Mouse (Mus musculus): ENCODE data around the gene Ano5. TPM values are rescaled to one million over a fixed set of nuclear protein-coding genes. Genes with fewer than 3 reads are reported as not detected.

Gene Ano5
- polyA plus RNA-seq, 1 experiment: not detected

DNA sequence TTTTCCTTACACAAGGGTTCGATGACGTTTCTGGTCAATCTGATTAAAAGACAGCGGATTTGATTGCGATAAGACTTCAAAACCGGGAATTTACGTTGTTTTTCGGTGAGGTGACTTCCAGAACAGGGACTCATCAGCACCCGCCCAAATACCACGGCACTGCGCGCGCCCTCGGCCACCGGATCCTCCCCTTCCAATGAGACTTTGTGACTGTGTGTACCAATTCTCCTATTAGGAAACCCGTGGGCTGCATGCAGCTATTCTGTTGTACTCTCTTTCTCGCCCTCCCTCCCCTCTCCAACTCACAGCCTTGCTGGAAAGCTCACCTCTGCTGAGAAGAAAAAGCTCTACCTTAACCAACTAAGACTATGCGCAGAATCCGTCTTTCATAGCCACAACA is 111.4 kb downstream of the Ano5 start:
- Histone ChIP-seq H3K4me3 (ENCODE audit: control insufficient read depth, insufficient read depth, low read length) (no peak overlapping the region), H3K4me1 (replicated peaks; ENCODE audit: control insufficient read depth, insufficient read depth, low read length) (no peaks in the 10 kb centered on the region), H3K27ac (ENCODE audit: control insufficient read depth, insufficient read depth, low read length) (no peak overlapping the region), H3K36me3 (ENCODE audit: control insufficient read depth, insufficient read depth, low read length) (no peaks in the 10 kb centered on the region), H3K27me3 (ENCODE audit: control insufficient read depth, insufficient read depth, low read length) (no peaks in the 10 kb centered on the region; the same call in 1 of the 2 replicates)
- no peak for DNase-seq
- no peak for TF ChIP-seq CTCF (IDR thresholded peaks at IDR 0.05; ENCODE audit: borderline replicate concordance, control insufficient read depth, extremely low read depth, insufficient read depth, low read length, poor library complexity)
- no peak for TF ChIP-seq POLR2A (IDR thresholded peaks at IDR 0.05; ENCODE audit: control insufficient read depth, extremely low read depth, insufficient read depth, low read length, poor library complexity)
- WGBS: 8% methylated on average over 18 of the region's 18 CpGs

DNA sequence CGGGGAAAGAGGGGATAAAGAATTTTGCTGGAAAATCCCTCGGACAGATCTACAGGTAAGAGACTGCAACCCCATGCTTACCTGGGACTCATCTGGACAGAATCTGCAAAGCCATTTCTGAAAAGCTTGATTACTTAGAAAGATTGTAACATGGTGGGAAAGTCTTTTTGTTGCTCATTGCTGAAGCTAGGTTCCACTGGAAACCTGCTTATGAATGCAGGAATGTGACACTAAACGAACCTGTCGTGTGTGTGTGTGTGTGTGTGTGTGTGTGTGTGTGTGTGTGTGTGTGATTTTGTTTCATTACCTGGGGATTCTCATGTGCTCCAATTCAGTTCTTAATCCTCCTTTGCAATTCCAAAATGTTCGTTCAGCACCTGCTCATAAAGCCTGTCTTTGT is 111.8 kb downstream of the Ano5 start:
- Histone ChIP-seq H3K27ac (ENCODE audit: control insufficient read depth, insufficient read depth, low read length) (no peak overlapping the region), H3K27me3 (ENCODE audit: control insufficient read depth, insufficient read depth, low read length) (no peaks in the 10 kb centered on the region; the same call in 1 of the 2 replicates), H3K36me3 (ENCODE audit: control insufficient read depth, insufficient read depth, low read length) (no peaks in the 10 kb centered on the region), H3K4me3 (ENCODE audit: control insufficient read depth, insufficient read depth, low read length) (no peak overlapping the region), H3K4me1 (replicated peaks; ENCODE audit: control insufficient read depth, insufficient read depth, low read length) (no peaks in the 10 kb centered on the region)
- no peak for DNase-seq
- WGBS: 15% methylated on average over 5 of the region's 5 CpGs
- TF ChIP-seq CTCF (IDR thresholded peaks at IDR 0.05; ENCODE audit: borderline replicate concordance, control insufficient read depth, extremely low read depth, insufficient read depth, low read length, poor library complexity) (no peak), POLR2A (IDR thresholded peaks at IDR 0.05; ENCODE audit: control insufficient read depth, extremely low read depth, insufficient read depth, low read length, poor library complexity) (no peak)

DNA sequence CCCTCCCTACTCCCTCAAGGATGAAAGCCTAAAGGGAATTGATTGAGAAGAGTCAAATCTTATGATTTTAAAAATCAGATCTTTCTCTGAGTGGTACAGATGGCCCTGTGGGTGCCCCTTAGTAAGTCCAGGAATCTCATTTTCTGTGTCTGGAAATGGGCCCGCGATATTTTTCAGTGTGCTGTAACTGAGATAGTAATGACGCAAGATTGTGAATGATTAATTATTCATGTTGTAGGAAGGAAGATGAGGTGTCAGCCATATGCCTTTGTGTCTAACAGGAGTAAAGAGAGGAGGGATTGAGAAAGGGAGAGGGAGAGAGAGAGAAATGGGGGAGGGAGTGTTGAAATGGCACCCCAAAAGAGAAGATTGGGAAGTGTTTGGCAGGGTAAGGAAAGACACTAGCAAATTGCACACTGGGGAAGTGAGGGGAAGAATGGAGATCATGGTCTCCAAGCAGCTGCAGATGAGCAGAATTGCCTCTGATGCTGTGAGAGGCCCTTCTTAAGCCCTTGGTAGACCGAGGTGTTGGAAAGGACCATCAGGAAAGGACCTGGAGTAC is 113.6 kb downstream of the Ano5 start:
- no peak overlapping the region for H3K4me3 ChIP-seq (ENCODE audit: control insufficient read depth, insufficient read depth, low read length)
- H3K27me3 ChIP-seq (ENCODE audit: control insufficient read depth, insufficient read depth, low read length): no peaks in the 10 kb centered on the region; the same call in 1 of the 2 replicates
- 7% methylated on average over 4 of the region's 4 CpGs for WGBS
- TF ChIP-seq CTCF (IDR thresholded peaks at IDR 0.05; ENCODE audit: borderline replicate concordance, control insufficient read depth, extremely low read depth, insufficient read depth, low read length, poor library complexity) (no peak), POLR2A (IDR thresholded peaks at IDR 0.05; ENCODE audit: control insufficient read depth, extremely low read depth, insufficient read depth, low read length, poor library complexity) (no peak)
- no peak overlapping the region for H3K27ac ChIP-seq (ENCODE audit: control insufficient read depth, insufficient read depth, low read length)
- no peaks in the 10 kb centered on the region for H3K36me3 ChIP-seq (ENCODE audit: control insufficient read depth, insufficient read depth, low read length)
- no peak for DNase-seq
- no peaks in the 10 kb centered on the region for H3K4me1 ChIP-seq (replicated peaks; ENCODE audit: control insufficient read depth, insufficient read depth, low read length)

- WGBS: 3% methylated on average over 23 of the region's 23 CpGs
- no peak for DNase-seq
- no peaks in the 10 kb centered on the region; the same call in 1 of the 2 replicates for H3K27me3 ChIP-seq (ENCODE audit: control insufficient read depth, insufficient read depth, low read length)
- H3K36me3 ChIP-seq (ENCODE audit: control insufficient read depth, insufficient read depth, low read length): no peaks in the 10 kb centered on the region
- TF ChIP-seq POLR2A (IDR thresholded peaks at IDR 0.05; ENCODE audit: control insufficient read depth, extremely low read depth, insufficient read depth, low read length, poor library complexity) (no peak), CTCF (IDR thresholded peaks at IDR 0.05; ENCODE audit: borderline replicate concordance, control insufficient read depth, extremely low read depth, insufficient read depth, low read length, poor library complexity) (no peak)
- H3K4me1 ChIP-seq (replicated peaks; ENCODE audit: control insufficient read depth, insufficient read depth, low read length): no peaks in the 10 kb centered on the region
- no peak overlapping the region for H3K4me3 ChIP-seq (ENCODE audit: control insufficient read depth, insufficient read depth, low read length)
- no peak overlapping the region for H3K27ac ChIP-seq (ENCODE audit: control insufficient read depth, insufficient read depth, low read length)
These were observed 114.3 kb downstream of the Ano5 start for GRCm38 (mm10) chr7:51625161-51625560.

- 11% methylated on average over 11 of the region's 11 CpGs for WGBS
- Histone ChIP-seq H3K4me3 (ENCODE audit: control insufficient read depth, insufficient read depth, low read length) (no peak overlapping the region), H3K27ac (ENCODE audit: control insufficient read depth, insufficient read depth, low read length) (no peak overlapping the region), H3K27me3 (ENCODE audit: control insufficient read depth, insufficient read depth, low read length) (no peaks in the 10 kb centered on the region; the same call in 1 of the 2 replicates), H3K4me1 (replicated peaks; ENCODE audit: control insufficient read depth, insufficient read depth, low read length) (no peaks in the 10 kb centered on the region), H3K36me3 (ENCODE audit: control insufficient read depth, insufficient read depth, low read length) (no peaks in the 10 kb centered on the region)
- TF ChIP-seq POLR2A (IDR thresholded peaks at IDR 0.05; ENCODE audit: control insufficient read depth, extremely low read depth, insufficient read depth, low read length, poor library complexity): no peak
- no peak for TF ChIP-seq CTCF (IDR thresholded peaks at IDR 0.05; ENCODE audit: borderline replicate concordance, control insufficient read depth, extremely low read depth, insufficient read depth, low read length, poor library complexity)
- no peak for DNase-seq
These were observed 114.9 kb downstream of the Ano5 start for GRCm38 (mm10) chr7:51625591-51626255.

DNA sequence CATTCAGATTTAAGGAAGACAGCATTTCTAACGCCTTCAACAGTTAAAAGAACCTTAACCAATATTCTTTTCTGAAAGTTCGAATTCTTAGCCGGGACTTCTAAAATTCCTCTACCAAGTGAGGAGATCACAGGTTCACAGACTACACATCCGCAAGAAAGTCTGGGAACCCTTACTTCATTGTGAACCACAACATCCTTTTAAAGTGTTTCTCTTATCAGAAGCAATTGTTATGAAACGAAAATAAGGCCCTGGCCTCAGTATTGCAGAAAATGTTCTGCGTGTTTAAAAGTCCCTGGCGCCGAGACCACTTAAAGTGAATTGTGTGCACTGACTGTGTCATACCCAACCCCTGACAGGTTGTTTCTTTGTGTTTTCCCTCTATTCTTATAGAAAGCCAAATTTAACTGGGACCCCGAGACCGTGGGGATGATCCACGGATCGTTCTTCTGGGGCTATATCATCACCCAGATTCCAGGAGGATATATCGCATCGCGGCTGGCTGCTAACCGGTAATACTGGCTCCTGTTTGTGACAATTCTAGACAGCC is 115.7 kb downstream of the Ano5 start:
- TF ChIP-seq POLR2A (IDR thresholded peaks at IDR 0.05; ENCODE audit: control insufficient read depth, extremely low read depth, insufficient read depth, low read length, poor library complexity) (no peak), CTCF (IDR thresholded peaks at IDR 0.05; ENCODE audit: borderline replicate concordance, control insufficient read depth, extremely low read depth, insufficient read depth, low read length, poor library complexity) (no peak)
- Histone ChIP-seq H3K4me1 (replicated peaks; ENCODE audit: control insufficient read depth, insufficient read depth, low read length) (no peaks in the 10 kb centered on the region), H3K27ac (ENCODE audit: control insufficient read depth, insufficient read depth, low read length) (no peak overlapping the region), H3K36me3 (ENCODE audit: control insufficient read depth, insufficient read depth, low read length) (no peaks in the 10 kb centered on the region), H3K4me3 (ENCODE audit: control insufficient read depth, insufficient read depth, low read length) (no peak overlapping the region), H3K27me3 (ENCODE audit: control insufficient read depth, insufficient read depth, low read length) (no peaks in the 10 kb centered on the region; the same call in 1 of the 2 replicates)
- no peak for DNase-seq
- WGBS: 7% methylated on average over 16 of the region's 16 CpGs

All from thymus, adult 2 months (tissue).